Mouse (Mus musculus) brain, embryonic 14.5 days (tissue): Measurements from ENCODE around the gene Snx21. TPM values are rescaled to one million over a fixed set of nuclear protein-coding genes. Genes with fewer than 3 reads are reported as not detected.

ENCODE experiments used
- DNase-seq: peaks from one replicate; pipeline ENCODE4 v3.0.0-alpha.2; 2011; ENCODE audit warnings: low read depth
- CTCF ChIP-seq: fragments of 200-500 bp; IDR thresholded peaks from 2 replicates; pipeline ENCODE4 v1.5.1; 2012; ENCODE audit warnings: inconsistent platforms, mild to moderate bottlenecking, moderate library complexity, borderline replicate concordance; ENCODE audit not compliant: insufficient read depth, insufficient read length; ENCODE audit errors: extremely low read depth
- POLR2A ChIP-seq: fragments of 200-500 bp; IDR thresholded peaks from 2 replicates; pipeline ENCODE4 v1.6.1; 2012; ENCODE audit warnings: mild to moderate bottlenecking, inconsistent platforms, borderline replicate concordance; ENCODE audit not compliant: poor library complexity, insufficient read depth, insufficient read length, severe bottlenecking; ENCODE audit errors: extremely low read depth
- polyA plus RNA-seq: library from polyadenylated mRNA; depleted of rRNA; stranded (reverse); fragments of >200 nt; gene quantifications from 2 replicates; pipeline ENCODE4 v1.2.3, GENCODE M21; 2012

Snx21 gene
- polyA plus RNA-seq, 1 experiment, result 27.0 TPM

GRCm38 (mm10) chr2:164773229-164773988 is 12.2 kb upstream of the Snx21 start:
- DNase-seq, result no peak
- TF ChIP-seq CTCF (no peak), POLR2A (no peak)

- no peak for DNase-seq
- TF ChIP-seq POLR2A (no peak), CTCF (no peak)
These were observed 11.6 kb upstream of the Snx21 start for GRCm38 (mm10) chr2:164773989-164774364.

GRCm38 (mm10) chr2:164776130-164776529 is 9.5 kb upstream of the Snx21 start:
- DNase-seq, result no peak

GRCm38 (mm10) chr2:164776801-164777200 is 8.8 kb upstream of the Snx21 start:
- no peak for DNase-seq
- TF ChIP-seq CTCF (no peak), POLR2A (no peak)

More at GRCm38 (mm10) chr2:164776130-164776529, 9.5 kb upstream of the Snx21 start:
- TF ChIP-seq POLR2A, result no peak
- TF ChIP-seq CTCF, result no peak

GRCm38 (mm10) chr2:164777246-164778014 is 8.2 kb upstream of the Snx21 start:
- DNase-seq, result no peak
- no peak for TF ChIP-seq POLR2A
- no peak for TF ChIP-seq CTCF

- TF ChIP-seq POLR2A (no peak), CTCF (no peak)
- DNase-seq, result no peak
These were observed 7.7 kb upstream of the Snx21 start for GRCm38 (mm10) chr2:164778015-164778287.

GRCm38 (mm10) chr2:164778809-164779208 is 6.8 kb upstream of the Snx21 start:
- TF ChIP-seq POLR2A (no peak), CTCF (no peak)
- no peak for DNase-seq

GRCm38 (mm10) chr2:164779481-164780086 is 6.0 kb upstream of the Snx21 start, which contains the start of gene Tnnc2:
Gene Tnnc2 (minus strand): TSS chr2:164779967.
- DNase-seq, result no peak
- TF ChIP-seq CTCF, result no peak
- no peak for TF ChIP-seq POLR2A

- no peak for DNase-seq
- no peak for TF ChIP-seq POLR2A
- no peak for TF ChIP-seq CTCF
These were observed 3.7 kb upstream of the Snx21 start for GRCm38 (mm10) chr2:164781876-164782275.

- peak; percentile 23 for DNase-seq
- TF ChIP-seq POLR2A (no peak), CTCF (peak; percentile 24; the same call in 1 of the 2 replicates)
These were observed 1.6 kb upstream of the Snx21 start for GRCm38 (mm10) chr2:164783926-164784581.

GRCm38 (mm10) chr2:164784869-164785420 is 678 bp upstream of the Snx21 start:
- no peak for TF ChIP-seq CTCF
- TF ChIP-seq POLR2A, result no peak
- DNase-seq, result no peak

- no peak for TF ChIP-seq CTCF
- no peak for TF ChIP-seq POLR2A
- DNase-seq, result peak; percentile 26
These were observed 814 bp downstream of the Snx21 start for GRCm38 (mm10) chr2:164786388-164786885.
